Mouse (Mus musculus) forebrain, embryonic 10.5 days (tissue): ENCODE data around the gene Ippk. TPM values are rescaled to one million over a fixed set of nuclear protein-coding genes. Genes with fewer than 3 reads are reported as not detected.
A peak's percentile ranks its signal among the peaks of the same experiment; 100 is the strongest.

Source experiments
- DNase-seq: peaks from one replicate; pipeline ENCODE4 v3.0.0-alpha.2; 2017; ENCODE audit warnings: low spot score; ENCODE audit errors: extremely low spot score
- H3K27ac ChIP-seq: fragments of 300-500 bp; sonication (generic); 2 replicates; pipeline ENCODE4 v1.5.1; 2016; ENCODE audit warnings: mild to moderate bottlenecking
- H3K27me3 ChIP-seq: fragments of 300-500 bp; sonication (generic); 2 replicates; pipeline ENCODE4 v1.6.1; 2016; ENCODE audit warnings: mild to moderate bottlenecking; ENCODE audit not compliant: poor library complexity, severe bottlenecking
- H3K36me3 ChIP-seq: fragments of 300-500 bp; sonication (generic); replicated peaks from 2 replicates; pipeline ENCODE4 v1.6.1; 2016; ENCODE audit warnings: mild to moderate bottlenecking, moderate library complexity
- H3K4me1 ChIP-seq: fragments of 300-500 bp; sonication (generic); 2 replicates; pipeline ENCODE4 v1.6.1; 2016
- H3K4me3 ChIP-seq: fragments of 300-500 bp; sonication (generic); 2 replicates; pipeline ENCODE4 v1.5.1; 2016; ENCODE audit warnings: mild to moderate bottlenecking, moderate library complexity
- H3K9me3 ChIP-seq: fragments of 300-500 bp; sonication (generic); 2 replicates; pipeline ENCODE4 v1.6.1; 2016; ENCODE audit warnings: mild to moderate bottlenecking, moderate library complexity
- WGBS: fragments of 180-500 bp; shearing (Covaris S2); methylation state at CpG from one replicate; pipeline ENCODE4 v1.1.7; 2016; 5-methylcytosine and 5-hydroxymethylcytosine counted together
- polyA plus RNA-seq: library from polyadenylated mRNA; unstranded; fragments of >200 nt; fragmentation: Nextera tagmentation; extraction: Ambion mirVana; gene quantifications from 2 replicates; pipeline ENCODE4 v1.2.1, GENCODE M21; 2016

Gene Ippk
- polyA plus RNA-seq, 1 experiment from 2014 or later, result 18.7 TPM

GRCm38 (mm10) chr13:49394886-49395447, 26.1 kb upstream of the Ippk start:
- Histone ChIP-seq H3K4me1 (no peaks in the 10 kb centered on the region), H3K9me3 (peaks cover 7% of the 10 kb centered on the region; the same call in 1 of the 2 replicates), H3K27me3 (no peaks in the 10 kb centered on the region), H3K36me3 (peaks cover 15% of the 10 kb centered on the region), H3K4me3 (no peak overlapping the region), H3K27ac (no peak overlapping the region)
- WGBS, result 92% methylated on average over 3 of the region's 3 CpGs
- DNase-seq, result no peak

GRCm38 (mm10) chr13:49396798-49397197, 24.3 kb upstream of the Ippk start:
- no peaks in the 10 kb centered on the region for H3K4me1 ChIP-seq
- H3K27me3 ChIP-seq, result no peaks in the 10 kb centered on the region
- DNase-seq, result no peak
- peaks cover 4% of the 10 kb centered on the region; the same call in 1 of the 2 replicates for H3K36me3 ChIP-seq
- H3K4me3 ChIP-seq, result no peak overlapping the region
- H3K27ac ChIP-seq, result no peak overlapping the region
- peaks cover 6% of the 10 kb centered on the region; the same call in 1 of the 2 replicates for H3K9me3 ChIP-seq
- 87% methylated on average over 1 of the region's 1 CpGs for WGBS

GRCm38 (mm10) chr13:49398191-49398590, 22.9 kb upstream of the Ippk start:
- Histone ChIP-seq H3K36me3 (peaks cover 4% of the 10 kb centered on the region; the same call in 1 of the 2 replicates), H3K4me3 (no peak overlapping the region), H3K9me3 (peaks cover 6% of the 10 kb centered on the region; the same call in 1 of the 2 replicates), H3K27ac (no peak overlapping the region), H3K27me3 (no peaks in the 10 kb centered on the region), H3K4me1 (no peaks in the 10 kb centered on the region)
- DNase-seq, result no peak
- 92% methylated on average over 8 of the region's 8 CpGs for WGBS

- H3K4me3 ChIP-seq, result no peak overlapping the region
- peaks cover 6% of the 10 kb centered on the region; the same call in 1 of the 2 replicates for H3K9me3 ChIP-seq
- H3K27ac ChIP-seq, result no peak overlapping the region
- no peak for DNase-seq
- no peaks in the 10 kb centered on the region for H3K27me3 ChIP-seq
- no peaks in the 10 kb centered on the region for H3K4me1 ChIP-seq
- 0 out of 2 replicates have a peak, but pooled peaks cover under 1% of the 10 kb centered on the region for H3K36me3 ChIP-seq
- WGBS, result 79% methylated on average over 6 of the region's 6 CpGs
Observed at GRCm38 (mm10) chr13:49400139-49400538, 20.9 kb upstream of the Ippk start.

- Histone ChIP-seq H3K4me1 (no peaks in the 10 kb centered on the region), H3K27me3 (no peaks in the 10 kb centered on the region), H3K36me3 (no peaks in the 10 kb centered on the region), H3K27ac (no peak overlapping the region), H3K4me3 (no peak overlapping the region), H3K9me3 (peaks cover 6% of the 10 kb centered on the region; the same call in 1 of the 2 replicates)
- no peak for DNase-seq
- WGBS, result 79% methylated on average over 2 of the region's 2 CpGs
Observed at GRCm38 (mm10) chr13:49402628-49403027, 18.4 kb upstream of the Ippk start.

GRCm38 (mm10) chr13:49407795-49408194, 13.3 kb upstream of the Ippk start:
- Histone ChIP-seq H3K9me3 (no peaks in the 10 kb centered on the region), H3K4me1 (no peaks in the 10 kb centered on the region), H3K36me3 (no peaks in the 10 kb centered on the region), H3K27ac (no peak overlapping the region), H3K27me3 (no peaks in the 10 kb centered on the region), H3K4me3 (no peak overlapping the region)
- no peak for DNase-seq

- Histone ChIP-seq H3K27ac (peak overlapping the region; percentile 92), H3K36me3 (0 out of 2 replicates have a peak, but pooled peaks cover 6% of the 10 kb centered on the region), H3K4me1 (peaks cover 29% of the 10 kb centered on the region), H3K9me3 (no peaks in the 10 kb centered on the region), H3K4me3 (peak overlapping the region; percentile 77), H3K27me3 (no peaks in the 10 kb centered on the region)
- DNase-seq, result no peak
- under 1% methylated on average over 15 of the region's 15 CpGs for WGBS
Observed at GRCm38 (mm10) chr13:49421606-49421917, 513 bp downstream of the Ippk start.

- Histone ChIP-seq H3K36me3 (0 out of 2 replicates have a peak, but pooled peaks cover 6% of the 10 kb centered on the region), H3K27ac (peak overlapping the region; percentile 92), H3K9me3 (no peaks in the 10 kb centered on the region), H3K27me3 (no peaks in the 10 kb centered on the region), H3K4me3 (peak overlapping the region; percentile 77), H3K4me1 (peaks cover 29% of the 10 kb centered on the region)
- DNase-seq, result no peak
- 31% methylated on average over 4 of the region's 4 CpGs for WGBS
Observed at GRCm38 (mm10) chr13:49421959-49422358, 910 bp downstream of the Ippk start.

GRCm38 (mm10) chr13:49426736-49427135, 5.7 kb downstream of the Ippk start:
- Histone ChIP-seq H3K4me1 (peaks cover 16% of the 10 kb centered on the region), H3K9me3 (no peaks in the 10 kb centered on the region), H3K27me3 (no peaks in the 10 kb centered on the region), H3K4me3 (no peak overlapping the region), H3K36me3 (0 out of 2 replicates have a peak, but pooled peaks cover 6% of the 10 kb centered on the region), H3K27ac (no peak overlapping the region)
- DNase-seq, result no peak
- 92% methylated on average over 3 of the region's 3 CpGs for WGBS

- H3K9me3 ChIP-seq, result no peaks in the 10 kb centered on the region
- no peaks in the 10 kb centered on the region for H3K27me3 ChIP-seq
- H3K27ac ChIP-seq, result no peak overlapping the region
- H3K4me3 ChIP-seq, result no peak overlapping the region
- DNase-seq, result no peak
- 88% methylated on average over 1 of the region's 1 CpGs for WGBS
- peaks cover 2% of the 10 kb centered on the region for H3K4me1 ChIP-seq
- peaks cover 14% of the 10 kb centered on the region for H3K36me3 ChIP-seq
Observed at GRCm38 (mm10) chr13:49428042-49428675, 7.1 kb downstream of the Ippk start.

GRCm38 (mm10) chr13:49430529-49430928, 9.5 kb downstream of the Ippk start:
- 89% methylated on average over 4 of the region's 4 CpGs for WGBS
- Histone ChIP-seq H3K4me3 (no peak overlapping the region), H3K4me1 (no peaks in the 10 kb centered on the region), H3K36me3 (peaks cover 35% of the 10 kb centered on the region), H3K27ac (no peak overlapping the region), H3K27me3 (no peaks in the 10 kb centered on the region), H3K9me3 (no peaks in the 10 kb centered on the region)
- no peak for DNase-seq

GRCm38 (mm10) chr13:49433268-49434029, 12.4 kb downstream of the Ippk start:
- Histone ChIP-seq H3K4me1 (no peaks in the 10 kb centered on the region), H3K27ac (no peak overlapping the region), H3K9me3 (no peaks in the 10 kb centered on the region), H3K36me3 (peaks cover 63% of the 10 kb centered on the region), H3K27me3 (no peaks in the 10 kb centered on the region), H3K4me3 (no peak overlapping the region)
- 90% methylated on average over 2 of the region's 2 CpGs for WGBS
- no peak for DNase-seq

GRCm38 (mm10) chr13:49435745-49436144, 14.7 kb downstream of the Ippk start:
- H3K36me3 ChIP-seq, result peaks cover 67% of the 10 kb centered on the region
- H3K4me3 ChIP-seq, result no peak overlapping the region
- no peaks in the 10 kb centered on the region for H3K4me1 ChIP-seq
- no peaks in the 10 kb centered on the region for H3K27me3 ChIP-seq
- DNase-seq, result no peak
- no peaks in the 10 kb centered on the region for H3K9me3 ChIP-seq
- WGBS, result 81% methylated on average over 1 of the region's 1 CpGs
- no peak overlapping the region for H3K27ac ChIP-seq
